Mouse (Mus musculus) neural tube, embryonic 15.5 days (tissue): Measurements from ENCODE around the gene Tmem95. TPM values are rescaled to one million over a fixed set of nuclear protein-coding genes. Genes with fewer than 3 reads are reported as not detected.
"Not testable (repeated sequence)": the region's sequence is repeated elsewhere in the genome, so short reads cannot be mapped to it uniquely, and the experiment has no call there.

ENCODE experiments used
- ATAC-seq: fragments of 200-750 bp; cut with Nextera tagmentation; 2 replicates; pipeline ENCODE4 v1.8.0; 2017; ENCODE audit warnings: mild to moderate bottlenecking, moderate TSS enrichment, moderate library complexity; ENCODE audit not compliant: low FRiP score
- H3K27ac ChIP-seq: fragments of 300-500 bp; sonication (generic); replicated peaks from 2 replicates; pipeline ENCODE4 v1.5.1; 2015; ENCODE audit warnings: mild to moderate bottlenecking, inconsistent platforms
- H3K27me3 ChIP-seq: fragments of 300-500 bp; sonication (generic); replicated peaks from 2 replicates; pipeline ENCODE4 v1.6.1; 2015; ENCODE audit warnings: inconsistent platforms
- H3K36me3 ChIP-seq: fragments of 300-500 bp; sonication (generic); 2 replicates; pipeline ENCODE4 v1.6.1; 2015; ENCODE audit warnings: inconsistent platforms
- H3K4me1 ChIP-seq: fragments of 300-500 bp; sonication (generic); 2 replicates; pipeline ENCODE4 v1.6.1; 2015; ENCODE audit warnings: inconsistent platforms
- H3K4me2 ChIP-seq: fragments of 300-500 bp; sonication (generic); 2 replicates; pipeline ENCODE4 v1.6.1; 2015; ENCODE audit warnings: inconsistent platforms, mild to moderate bottlenecking, moderate library complexity
- H3K4me3 ChIP-seq: fragments of 300-500 bp; sonication (generic); replicated peaks from 2 replicates; pipeline ENCODE4 v1.5.1; 2015; ENCODE audit warnings: mild to moderate bottlenecking, inconsistent platforms
- H3K9ac ChIP-seq: fragments of 300-500 bp; sonication (generic); replicated peaks from 2 replicates; pipeline ENCODE4 v1.6.1; 2015; ENCODE audit warnings: mild to moderate bottlenecking, inconsistent platforms
- H3K9me3 ChIP-seq: fragments of 300-500 bp; sonication (generic); replicated peaks from 2 replicates; pipeline ENCODE4 v1.6.1; 2016; ENCODE audit warnings: inconsistent platforms
- WGBS: fragments of 180-500 bp; shearing (Covaris S2); methylation state at CpG from one replicate; pipeline ENCODE4 v1.1.7; 2015; ENCODE audit warnings: mixed read lengths; 5-methylcytosine and 5-hydroxymethylcytosine counted together
- polyA plus RNA-seq: library from polyadenylated mRNA; unstranded; fragments of >200 nt; fragmentation: Nextera tagmentation; extraction: Ambion mirVana; gene quantifications from 2 replicates; pipeline ENCODE4 v1.2.1, GENCODE M21; 2015

The Tmem95 gene
- polyA plus RNA-seq, 1 experiment from 2014 or later = not detected

DNA sequence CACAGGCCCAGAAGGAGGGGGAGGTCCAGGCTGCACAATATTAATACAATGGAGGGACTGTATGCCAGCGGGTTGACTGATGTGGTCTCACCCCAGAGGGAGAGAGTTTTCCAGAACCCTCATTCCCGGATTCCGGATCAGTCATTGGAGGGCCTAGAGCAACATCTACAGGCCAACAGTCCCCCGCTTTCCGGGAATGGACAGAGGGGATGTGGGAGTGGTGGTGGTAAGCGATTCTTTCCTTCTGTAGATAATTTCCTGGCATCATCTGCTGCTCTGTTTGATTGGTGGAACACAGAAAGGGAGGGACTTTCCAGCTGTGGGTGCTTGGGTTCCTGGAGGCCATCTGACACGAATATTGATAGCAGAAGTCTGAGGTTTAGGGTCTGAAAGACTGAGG, 1.6 kb downstream of the Tmem95 start:
- ATAC-seq = no peak
- H3K9ac ChIP-seq = no peak overlapping the region
- no peak overlapping the region for H3K4me2 ChIP-seq
- H3K4me1 ChIP-seq = peaks cover 32% of the 10 kb centered on the region
- no peaks in the 10 kb centered on the region for H3K9me3 ChIP-seq
- peaks cover 8% of the 10 kb centered on the region; the same call in 1 of the 2 replicates for H3K27me3 ChIP-seq
- no peaks in the 10 kb centered on the region for H3K36me3 ChIP-seq
- H3K4me3 ChIP-seq = no peak overlapping the region
- H3K27ac ChIP-seq = no peak overlapping the region
- WGBS = 72% methylated on average over 7 of the region's 7 CpGs

GRCm38 (mm10) chr11:69872451-69872850, 5.4 kb downstream of the Tmem95 start:
- Histone ChIP-seq H3K9me3 (no peaks in the 10 kb centered on the region), H3K27ac (no peak overlapping the region), H3K4me3 (no peak overlapping the region), H3K27me3 (no peaks in the 10 kb centered on the region), H3K4me2 (no peak overlapping the region), H3K9ac (no peak overlapping the region), H3K36me3 (no peaks in the 10 kb centered on the region), H3K4me1 (peaks cover 5% of the 10 kb centered on the region)
- 79% methylated on average over 4 of the region's 4 CpGs for WGBS
- ATAC-seq = no peak

DNA sequence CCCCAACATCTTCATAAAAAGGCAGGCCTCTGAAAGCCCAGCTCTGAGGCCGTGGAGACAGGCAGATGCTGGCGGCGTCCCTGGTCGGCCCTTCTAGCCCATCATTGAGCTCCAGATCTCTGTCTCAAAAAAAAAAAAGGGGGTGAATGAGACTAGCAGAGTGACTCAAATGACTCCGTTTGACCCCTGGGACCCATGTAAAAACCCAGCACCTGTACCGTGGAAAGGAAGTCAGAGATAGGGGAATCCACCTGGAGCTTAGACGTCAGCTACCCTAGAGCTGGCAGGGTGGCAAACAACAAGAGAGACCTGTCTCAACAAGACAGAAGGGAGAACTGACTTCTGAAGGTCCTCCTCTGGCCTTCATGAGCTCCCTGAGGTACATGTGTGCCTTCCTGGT, 6.0 kb downstream of the Tmem95 start:
- WGBS = 92% methylated on average over 7 of the region's 7 CpGs
- Histone ChIP-seq H3K36me3 (no peaks in the 10 kb centered on the region), H3K9ac (no peak overlapping the region), H3K27ac (no peak overlapping the region), H3K27me3 (no peaks in the 10 kb centered on the region; the same call in 1 of the 2 replicates), H3K4me1 (peaks cover 2% of the 10 kb centered on the region), H3K9me3 (no peaks in the 10 kb centered on the region), H3K4me2 (no peak overlapping the region), H3K4me3 (no peak overlapping the region)
- ATAC-seq = no peak

DNA sequence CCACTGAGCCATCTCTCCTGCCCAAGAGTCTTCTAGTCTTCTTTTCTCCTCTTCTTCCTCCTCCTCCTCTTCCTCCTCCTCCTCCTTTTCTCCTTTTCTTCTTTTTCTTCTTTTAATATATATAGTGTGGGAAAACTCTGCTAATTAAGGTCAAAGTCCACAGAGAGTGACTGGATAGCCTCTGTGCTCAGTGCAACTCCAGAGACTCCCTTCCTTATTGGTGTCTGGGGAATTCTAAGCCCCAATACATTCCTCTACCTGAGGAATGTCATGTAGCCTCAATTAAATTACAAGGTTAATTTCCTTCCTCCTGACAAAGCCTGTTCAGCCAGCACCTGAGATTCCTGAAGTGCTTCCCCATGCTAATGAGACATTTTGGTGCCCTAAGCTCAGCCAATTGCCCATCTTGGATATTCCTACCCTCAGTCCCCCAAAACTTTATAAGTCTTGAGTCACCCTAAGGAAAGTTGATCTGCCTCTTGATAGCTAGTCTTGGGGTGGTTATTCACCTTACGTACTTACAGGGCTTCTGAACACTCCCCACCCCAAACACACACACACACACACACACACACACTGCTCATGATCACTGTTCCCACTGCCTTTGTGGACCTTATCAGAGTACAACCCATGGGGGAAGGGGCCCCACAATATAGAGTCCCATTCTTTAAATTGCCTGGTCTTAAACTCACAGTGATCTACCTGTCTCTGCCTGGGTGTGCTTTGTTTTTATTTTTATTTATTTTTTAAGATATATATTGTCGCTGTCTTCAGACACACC, 7.3 kb downstream of the Tmem95 start:
- Histone ChIP-seq H3K27me3 (no peaks in the 10 kb centered on the region; the same call in 1 of the 2 replicates), H3K4me2 (no peak overlapping the region), H3K9ac (no peak overlapping the region), H3K36me3 (no peaks in the 10 kb centered on the region), H3K4me3 (no peak overlapping the region), H3K9me3 (no peaks in the 10 kb centered on the region), H3K4me1 (no peaks in the 10 kb centered on the region), H3K27ac (no peak overlapping the region)
- ATAC-seq = no peak
- 91% methylated on average over 2 of the region's 2 CpGs for WGBS

- Histone ChIP-seq H3K4me1 (no peaks in the 10 kb centered on the region), H3K4me2 (no peak overlapping the region), H3K27ac (no peak overlapping the region), H3K9ac (no peak overlapping the region), H3K4me3 (no peak overlapping the region), H3K9me3 (no peaks in the 10 kb centered on the region), H3K36me3 (no peaks in the 10 kb centered on the region), H3K27me3 (no peaks in the 10 kb centered on the region; the same call in 1 of the 2 replicates)
- no peak for ATAC-seq
- WGBS = 73% methylated on average over 9 of the region's 9 CpGs
Observed at GRCm38 (mm10) chr11:69867335-69867734, 10.5 kb downstream of the Tmem95 start.

DNA sequence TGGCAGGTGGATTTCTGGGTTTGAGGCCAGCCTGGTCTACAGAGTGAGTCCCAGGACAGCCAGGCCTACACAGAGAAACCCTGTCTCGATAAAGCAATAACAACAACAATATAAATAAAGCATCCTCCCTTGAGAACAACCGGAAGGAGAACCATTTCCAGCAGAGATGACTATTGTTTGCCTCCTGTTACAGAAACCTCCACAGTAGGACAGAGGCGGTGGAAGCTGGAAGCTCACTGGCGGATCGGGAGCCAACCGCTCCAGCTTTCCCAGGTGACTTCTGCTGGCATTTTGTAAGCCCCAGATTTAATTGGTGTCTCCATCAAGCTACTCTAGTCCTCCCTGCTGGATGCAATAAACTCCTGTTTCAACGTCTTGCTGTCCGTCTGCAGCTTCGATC, 12.3 kb downstream of the Tmem95 start:
- no peak overlapping the region for H3K27ac ChIP-seq
- no peak for ATAC-seq
- no peaks in the 10 kb centered on the region; the same call in 1 of the 2 replicates for H3K27me3 ChIP-seq
- H3K36me3 ChIP-seq = no peaks in the 10 kb centered on the region
- no peak overlapping the region for H3K9ac ChIP-seq
- 72% methylated on average over 9 of the region's 9 CpGs for WGBS
- H3K4me2 ChIP-seq = no peak overlapping the region
- H3K4me1 ChIP-seq = no peaks in the 10 kb centered on the region
- no peak overlapping the region for H3K4me3 ChIP-seq
- H3K9me3 ChIP-seq = no peaks in the 10 kb centered on the region

GRCm38 (mm10) chr11:69864138-69864860, 13.5 kb downstream of the Tmem95 start:
- H3K9ac ChIP-seq = no peak overlapping the region
- H3K27me3 ChIP-seq = peaks cover 1% of the 10 kb centered on the region
- H3K9me3 ChIP-seq = no peaks in the 10 kb centered on the region
- H3K4me2 ChIP-seq = no peak overlapping the region
- no peaks in the 10 kb centered on the region for H3K4me1 ChIP-seq
- H3K27ac ChIP-seq = no peak overlapping the region
- 48% methylated on average over 8 of the region's 8 CpGs for WGBS
- H3K36me3 ChIP-seq = no peaks in the 10 kb centered on the region
- ATAC-seq = no peak
- H3K4me3 ChIP-seq = no peak overlapping the region

DNA sequence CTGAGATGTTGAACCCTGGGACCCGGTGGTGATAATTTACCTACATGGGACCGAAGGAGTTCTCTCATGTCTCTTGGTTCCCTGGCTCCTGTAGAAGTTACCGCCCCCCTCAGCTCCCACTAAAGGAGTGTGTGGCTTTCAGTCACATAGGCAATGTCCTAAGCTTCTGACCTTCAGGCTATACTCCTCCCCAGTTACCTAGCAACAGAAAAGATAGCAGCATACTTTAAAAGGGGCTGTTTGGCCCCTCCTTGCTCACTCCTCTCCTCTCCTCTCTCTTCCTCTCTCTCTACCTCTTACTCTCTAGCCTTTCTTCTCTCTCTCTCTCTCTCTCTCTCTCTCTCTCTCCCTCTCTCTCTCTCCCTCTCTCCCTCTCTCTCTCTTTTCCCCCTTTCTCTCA, 14.1 kb downstream of the Tmem95 start:
- H3K9me3 ChIP-seq, H3K9ac ChIP-seq, ATAC-seq, H3K36me3 ChIP-seq, H3K4me3 ChIP-seq, H3K4me2 ChIP-seq, H3K4me1 ChIP-seq, H3K27me3 ChIP-seq, H3K27ac ChIP-seq: not testable (repeated sequence)
- 84% methylated on average over 3 of the region's 3 CpGs for WGBS

- Histone ChIP-seq H3K4me3 (no peak within 1 kb of the TSS), H3K9me3 (no peaks in the 10 kb centered on the region)
Observed at GRCm38 (mm10) chr11:69858113-69858998, 19.5 kb downstream of the Tmem95 start, which contains the start of gene Tnk1. Tnk1 (minus strand) TSS chr11:69858730.

DNA sequence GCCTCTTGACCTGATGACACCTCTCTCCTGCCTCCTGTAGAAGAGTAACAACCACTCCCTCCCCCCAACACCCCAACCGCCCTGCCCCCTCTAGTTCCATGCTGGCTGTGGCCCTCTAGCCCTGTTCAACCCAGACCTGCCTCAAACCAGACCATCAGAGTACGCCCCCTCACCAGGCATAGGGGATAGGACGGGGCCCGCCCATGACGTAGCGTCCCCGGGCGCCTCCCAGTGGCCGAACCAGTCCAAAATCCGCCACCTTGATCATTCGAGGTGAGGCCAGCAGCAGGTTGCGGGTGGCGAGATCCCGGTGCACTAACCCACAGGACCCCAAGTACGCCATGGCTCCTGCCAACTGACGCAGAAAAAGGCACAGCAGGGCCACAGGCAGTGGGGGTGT, 22.5 kb downstream of the Tmem95 start:
- H3K9me3 ChIP-seq = no peaks in the 10 kb centered on the region
- H3K4me1 ChIP-seq = peaks cover 8% of the 10 kb centered on the region
- WGBS = 30% methylated on average over 16 of the region's 16 CpGs
- H3K9ac ChIP-seq = no peak overlapping the region
- no peak overlapping the region for H3K4me2 ChIP-seq
- peaks cover 18% of the 10 kb centered on the region for H3K36me3 ChIP-seq
- no peak overlapping the region for H3K27ac ChIP-seq
- H3K27me3 ChIP-seq = peaks cover 20% of the 10 kb centered on the region
- H3K4me3 ChIP-seq = no peak overlapping the region
- ATAC-seq = no peak

More at GRCm38 (mm10) chr11:69858113-69858998, 19.5 kb downstream of the Tmem95 start, which contains the start of gene Tnk1:
- no peak within 1 kb of the TSS for H3K4me2 ChIP-seq
- H3K4me1 ChIP-seq = peaks cover 6% of the 10 kb centered on the region; the same call in 1 of the 2 replicates
- no peak for ATAC-seq
- H3K27ac ChIP-seq = no peak within 1 kb of the TSS
- H3K9ac ChIP-seq = no peak within 1 kb of the TSS
- no peaks in the 10 kb centered on the region for H3K36me3 ChIP-seq
- H3K27me3 ChIP-seq = peaks cover 20% of the 10 kb centered on the region
- 20% methylated on average over 30 of the region's 30 CpGs for WGBS

DNA sequence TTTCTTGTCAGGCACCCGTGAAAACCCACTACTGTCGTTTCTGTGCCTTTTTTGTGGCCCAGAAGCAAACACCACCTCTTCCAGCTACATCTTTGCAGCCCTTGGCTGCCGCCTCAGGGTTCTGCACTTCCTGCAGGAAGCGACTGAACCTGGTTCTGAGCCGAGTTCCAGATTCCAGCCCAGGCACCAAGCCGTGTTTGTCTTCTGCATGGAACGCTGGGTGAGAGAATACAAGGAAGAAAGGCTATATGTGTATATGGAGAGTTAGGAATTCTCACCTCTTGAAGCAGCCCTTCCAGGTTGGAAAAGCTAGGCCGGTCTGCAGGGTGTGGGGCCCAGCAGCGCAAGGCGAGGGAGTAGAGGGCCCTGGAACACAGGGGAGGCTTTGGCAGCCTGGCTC, 23.1 kb downstream of the Tmem95 start:
- Histone ChIP-seq H3K27me3 (peaks cover 20% of the 10 kb centered on the region), H3K9ac (no peak overlapping the region), H3K9me3 (no peaks in the 10 kb centered on the region), H3K36me3 (peaks cover 24% of the 10 kb centered on the region), H3K4me2 (no peak overlapping the region), H3K27ac (no peak overlapping the region), H3K4me1 (peaks cover 10% of the 10 kb centered on the region), H3K4me3 (no peak overlapping the region)
- no peak for ATAC-seq
- 92% methylated on average over 10 of the region's 10 CpGs for WGBS
